Mouse (Mus musculus): ENCODE data around the gene Rapgef4.

DNA sequence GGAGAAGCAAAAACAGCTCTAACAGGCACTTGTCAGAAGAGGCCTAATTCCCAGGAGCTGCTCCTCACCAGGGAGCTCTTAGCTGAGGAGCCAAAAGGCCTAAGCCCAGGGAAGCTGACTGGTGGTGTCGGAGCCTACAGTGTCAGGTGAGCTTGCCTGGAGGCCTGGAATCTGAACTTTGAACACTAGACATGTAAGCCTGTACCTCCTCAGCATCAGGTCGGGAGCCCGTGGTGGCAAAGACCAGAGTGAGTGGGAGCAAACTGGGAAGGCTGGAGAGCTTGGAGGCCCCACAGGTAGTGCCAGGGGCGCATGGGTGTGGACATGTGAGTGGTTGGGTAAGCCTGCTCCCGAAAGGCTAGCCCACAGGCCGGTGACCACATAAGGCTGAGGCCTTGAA is 266.8 kb downstream of the Rapgef4 start:
- no peak for TF ChIP-seq POLR2A (IDR thresholded peaks at IDR 0.05; ENCODE audit: borderline replicate concordance, extremely low read depth, low read depth, low read length)
- no peak for TF ChIP-seq CTCF (IDR thresholded peaks at IDR 0.05; ENCODE audit: insufficient read depth, low read length)
